33 mouse cellular contexts compared by ENCODE assay signal in the genomic region with DNA sequence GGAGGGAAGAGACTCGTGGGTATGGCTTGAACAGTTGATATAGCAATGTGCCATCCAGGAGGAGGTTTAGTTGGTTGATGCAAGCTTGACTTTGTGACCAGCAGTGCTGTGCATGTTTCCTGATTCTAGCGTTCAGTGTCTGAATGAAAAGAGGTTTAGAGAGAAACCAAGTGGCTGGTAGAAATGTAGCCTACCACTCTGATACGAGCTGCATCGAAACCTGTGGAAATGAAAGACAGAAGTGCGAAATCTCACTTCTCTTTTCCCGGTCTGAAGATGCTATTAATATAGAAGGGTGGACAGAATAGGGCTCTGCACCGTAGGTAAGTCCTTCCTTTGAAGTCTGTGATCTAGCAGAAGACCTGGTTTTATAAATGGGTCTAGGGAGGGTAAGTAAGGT. TPM values are rescaled to one million over a fixed set of nuclear protein-coding genes. Genes with fewer than 3 reads are reported as not detected.
A peak's percentile ranks its signal among the peaks of the same experiment; 100 is the strongest.
DNase-seq lines count a peak whose midpoint lies in the region; ATAC-seq and TF ChIP-seq lines count a peak whose summit lies in the region.
"Had no signal": no experiment of that assay in that cellular context is flagged by ENCODE, and none has a peak within 500 bp of the region (broad histone marks: within the 10 kb centered on the region; RNA-seq: fewer than 3 reads in every experiment).

No protein-coding gene starts in this region.

- TF ChIP-seq EP300 in liver, postnatal 0 days (IDR thresholded peaks at IDR 0.05; ENCODE audit: low read depth), result no peak

- no peaks in the 10 kb centered on the region for H3K9me3 ChIP-seq in liver, postnatal 0 days (ENCODE audit: low read length)
- no peaks in the 10 kb centered on the region for H3K9me3 ChIP-seq in midbrain, embryonic 11.5 days (ENCODE audit: control insufficient read depth, low read length)
- H3K9me3 ChIP-seq: embryonic facial prominence, embryonic 15.5 days; forebrain, embryonic 10.5 days; G1E; hindbrain, embryonic 15.5 days; limb, embryonic 13.5 days had no signal

- peaks cover 23% of the 10 kb centered on the region for H3K36me3 ChIP-seq in liver, postnatal 0 days (replicated peaks; ENCODE audit: insufficient read depth, low read length)
- peaks cover 12% of the 10 kb centered on the region for H3K36me3 ChIP-seq in splenic B cell, adult 2 months (ENCODE audit: control insufficient read depth, insufficient read depth, low read length, poor library complexity, severe bottlenecking)
- H3K36me3 ChIP-seq in midbrain, embryonic 11.5 days (ENCODE audit: control insufficient read depth, insufficient read depth, low read length), result 0 out of 2 replicates have a peak, but pooled peaks cover 5% of the 10 kb centered on the region

- no peak for TF ChIP-seq CTCF in liver, postnatal 0 days (IDR thresholded peaks at IDR 0.05; ENCODE audit: low read depth)
- no peak for TF ChIP-seq CTCF in bone marrow, adult 2 months (IDR thresholded peaks at IDR 0.05; ENCODE audit: control insufficient read depth, insufficient read depth, low read length)

- no peaks in the 10 kb centered on the region for H3K27me3 ChIP-seq in liver, postnatal 0 days (ENCODE audit: insufficient read depth, low read length)
- no peaks in the 10 kb centered on the region for H3K27me3 ChIP-seq in splenic B cell, adult 2 months (ENCODE audit: control insufficient read depth, insufficient read depth, low read length, poor library complexity, severe bottlenecking)
- no peaks in the 10 kb centered on the region for H3K27me3 ChIP-seq in midbrain, embryonic 11.5 days (ENCODE audit: control insufficient read depth, insufficient read depth, low read length)
- H3K27me3 ChIP-seq: embryonic facial prominence, embryonic 15.5 days; heart, embryonic 12.5 days; hindbrain, embryonic 15.5 days; limb, embryonic 13.5 days had no signal

- H3K4me2 ChIP-seq in liver, postnatal 0 days (ENCODE audit: low read depth, low read length), result no peak overlapping the region
- no peak overlapping the region for H3K4me2 ChIP-seq in midbrain, embryonic 11.5 days
- H3K4me2 ChIP-seq: embryonic facial prominence, embryonic 15.5 days; heart, embryonic 12.5 days; hindbrain, embryonic 15.5 days; limb, embryonic 13.5 days had no signal

- peaks cover 14% of the 10 kb centered on the region for H3K4me1 ChIP-seq in liver, postnatal 0 days (ENCODE audit: insufficient read depth)
- peaks cover 7% of the 10 kb centered on the region for H3K4me1 ChIP-seq in bone marrow, adult 2 months (ENCODE audit: control insufficient read depth, insufficient read depth, low read length)
- peaks cover 6% of the 10 kb centered on the region; the same call in 1 of the 2 replicates for H3K4me1 ChIP-seq in midbrain, embryonic 11.5 days (ENCODE audit: control insufficient read depth, insufficient read depth, low read length)

- H3K27ac ChIP-seq in liver, postnatal 0 days (ENCODE audit: low read depth), result peak overlapping the region; percentile 48; the same call in 1 of the 2 replicates
- H3K27ac ChIP-seq in bone marrow, adult 2 months (ENCODE audit: control insufficient read depth, insufficient read depth, low read depth, low read length, poor library complexity), result peak overlapping the region; percentile 35; the same call in 1 of the 2 replicates
- H3K27ac ChIP-seq in midbrain, embryonic 11.5 days (ENCODE audit: low read depth, low read length), result no peak overlapping the region
- H3K27ac ChIP-seq: embryonic facial prominence, embryonic 15.5 days; forebrain, embryonic 10.5 days; hindbrain, embryonic 15.5 days; kidney, postnatal 0 days; limb, embryonic 13.5 days; liver, embryonic 14.5 days; stomach, postnatal 0 days had no signal

- H3K4me3 ChIP-seq in liver, postnatal 0 days (ENCODE audit: low read depth, low read length), result no peak overlapping the region
- no peak overlapping the region for H3K4me3 ChIP-seq in bone marrow, adult 2 months (replicated peaks; ENCODE audit: control insufficient read depth, low read depth, low read length)
- H3K4me3 ChIP-seq in midbrain, embryonic 11.5 days (ENCODE audit: low read depth, low read length), result no peak overlapping the region
- H3K4me3 ChIP-seq: embryonic facial prominence, embryonic 15.5 days; forebrain, embryonic 10.5 days; heart, embryonic 12.5 days; hindbrain, embryonic 15.5 days; limb, embryonic 13.5 days had no signal

- no peak for ATAC-seq in liver, postnatal 0 days
- ATAC-seq in hematopoietic stem cell, adult 5-6 weeks (replicated peaks in 1 of 2; ENCODE audit: insufficient read depth in 1 of 2, low FRiP score in 2 of 2, low TSS enrichment in 1 of 2, low read depth in 1 of 2, poor library complexity in 2 of 2, severe bottlenecking in 2 of 2), result peak; percentile 22 to 40; a peak in 2 of 4 replicates
- no peak for ATAC-seq in midbrain, embryonic 11.5 days (ENCODE audit: low FRiP score)
- ATAC-seq: activated CD4-positive, CD25-positive, alpha-beta regulatory T cell, adult 4 months; CD4-positive, CD25-positive, alpha-beta regulatory T cell, adult 4 months; intestine, postnatal 0 days had no signal

- H3K9ac ChIP-seq in liver, postnatal 0 days (replicated peaks), result no peak overlapping the region
- no peak overlapping the region for H3K9ac ChIP-seq in midbrain, embryonic 11.5 days (ENCODE audit: low read length)
- H3K9ac ChIP-seq: embryonic facial prominence, embryonic 15.5 days; forebrain, postnatal 0 days; heart, embryonic 12.5 days; hindbrain, embryonic 15.5 days; limb, embryonic 13.5 days; liver, embryonic 14.5 days had no signal

- no peak for TF ChIP-seq POLR2A in bone marrow, adult 2 months (IDR thresholded peaks at IDR 0.05; ENCODE audit: borderline replicate concordance, control insufficient read depth, low read depth, low read length)

- no peak for DNase-seq in liver, postnatal 0 days
- DNase-seq in liver, result no peak
- DNase-seq in splenic B cell, adult 2 months (ENCODE audit: low read depth, low spot score), result peak; percentile 71
- DNase-seq in retina, postnatal 1 day, result no peak
- DNase-seq in midbrain, embryonic 11.5 days (ENCODE audit: low spot score, missing footprints), result no peak
- DNase-seq: cerebellum, adult 11-12 months; cerebellum, postnatal 14 days; forebrain, postnatal 0 days; lung, postnatal 10 days; spleen, adult 18-20 months had no signal

- WGBS in liver, postnatal 0 days (ENCODE audit: insufficient replicate concordance), result 49% methylated on average over 7 of the region's 7 CpGs
- WGBS in bone marrow, adult 2 months, result 22% methylated on average over 7 of the region's 7 CpGs
- WGBS in midbrain, embryonic 11.5 days, result 88% methylated on average over 7 of the region's 7 CpGs

RNA-seq across cellular contexts. Expression of a gene that starts 11.2 kb away (rescaled TPM):
- 33.7 and 35.7 TPM in 2 replicates for polyA plus RNA-seq in liver, postnatal 0 days (2015; fragmentation: Nextera tagmentation; extraction: Ambion mirVana)
- 15.6 and 33.0 TPM in 2 replicates for polyA plus RNA-seq in bone marrow, adult 2 months (2011; ENCODE audit: insufficient read depth, insufficient read length, low replicate concordance, missing spikeins)
- 38.7 and 44.2 TPM in 2 replicates for total RNA-seq in hematopoietic stem cell, adult 5-6 weeks (2017)
- 98.6 and 99.6 TPM in 2 replicates for polyA plus RNA-seq in midbrain, embryonic 11.5 days (2014; fragmentation: Nextera tagmentation; extraction: Ambion mirVana)

RNA-seq across cellular contexts. Expression of a gene that starts 51.0 kb away (rescaled TPM):
- not detected in 2 replicates for polyA plus RNA-seq in liver, postnatal 0 days (2015; fragmentation: Nextera tagmentation; extraction: Ambion mirVana)
- polyA plus RNA-seq in bone marrow, adult 2 months (2011; ENCODE audit: insufficient read depth, insufficient read length, low replicate concordance, missing spikeins), result not detected in 2 replicates
- not detected in 2 replicates for total RNA-seq in hematopoietic stem cell, adult 5-6 weeks (2017)
- not detected in 2 replicates for polyA plus RNA-seq in midbrain, embryonic 11.5 days (2014; fragmentation: Nextera tagmentation; extraction: Ambion mirVana)
- total RNA-seq: adrenal gland, postnatal 14 days; forebrain, postnatal 0 days; gastrocnemius, adult 18-20 months; heart, postnatal 25 days; layer of hippocampus, adult 18-20 months; left cerebral cortex, adult 8-10 months; midbrain, postnatal 0 days had no signal
- polyA plus RNA-seq: activated CD4-positive, CD25-positive, alpha-beta regulatory T cell, adult 4 months; CD4-positive, CD25-positive, alpha-beta regulatory T cell, adult 4 months; embryonic facial prominence, embryonic 15.5 days; forebrain, postnatal 0 days; G1E; gonadal fat pad, adult 2 months; heart, embryonic 12.5 days; hindbrain, embryonic 15.5 days; intestine, postnatal 0 days; kidney, postnatal 0 days; limb, embryonic 13.5 days; liver, embryonic 14.5 days; midbrain, postnatal 0 days; stomach, postnatal 0 days; thymus, postnatal 0 days; urinary bladder, adult 2 months had no signal

RNA-seq across cellular contexts. Expression of a gene that starts 58.6 kb away (rescaled TPM):
- not detected in 2 replicates for polyA plus RNA-seq in liver, postnatal 0 days (2015; fragmentation: Nextera tagmentation; extraction: Ambion mirVana)
- not detected in 2 replicates for polyA plus RNA-seq in bone marrow, adult 2 months (2011; ENCODE audit: insufficient read depth, insufficient read length, low replicate concordance, missing spikeins)
- total RNA-seq in hematopoietic stem cell, adult 5-6 weeks (2017), result not detected in 2 replicates
- not detected in 2 replicates for polyA plus RNA-seq in midbrain, embryonic 11.5 days (2014; fragmentation: Nextera tagmentation; extraction: Ambion mirVana)
- total RNA-seq: adrenal gland, postnatal 14 days; forebrain, postnatal 0 days; G1E; gastrocnemius, adult 18-20 months; heart, postnatal 25 days; layer of hippocampus, adult 18-20 months; left cerebral cortex, adult 8-10 months; midbrain, postnatal 0 days had no signal
- polyA plus RNA-seq: activated CD4-positive, CD25-positive, alpha-beta regulatory T cell, adult 4 months; CD4-positive, CD25-positive, alpha-beta regulatory T cell, adult 4 months; embryonic facial prominence, embryonic 15.5 days; forebrain, embryonic 10.5 days; forebrain, postnatal 0 days; G1E; gonadal fat pad, adult 2 months; heart, embryonic 12.5 days; hindbrain, embryonic 15.5 days; intestine, postnatal 0 days; kidney, postnatal 0 days; limb, embryonic 13.5 days; liver, embryonic 14.5 days; midbrain, postnatal 0 days; stomach, postnatal 0 days; thymus, postnatal 0 days; urinary bladder, adult 2 months had no signal

Comparison
In these comparisons a context has a peak if more than half of its experiments do, and no peak if none do; other contexts are left out.
1. ATAC-seq: peak in hematopoietic stem cell, adult 5-6 weeks (2 of 2); none in liver, postnatal 0 days (single experiment) and midbrain, embryonic 11.5 days (single experiment).